Mouse (Mus musculus) lung, embryonic 15.5 days (tissue): ENCODE measurements around the gene Tfb1m. TPM values are rescaled to one million over a fixed set of nuclear protein-coding genes. Genes with fewer than 3 reads are reported as not detected.

Experiments
- ATAC-seq: fragments of 200-750 bp; cut with Nextera tagmentation; 2 replicates; pipeline ENCODE4 v1.8.0; 2017; ENCODE audit warnings: moderate number of reproducible peaks, borderline replicate concordance; ENCODE audit not compliant: low FRiP score, low TSS enrichment; ENCODE audit errors: extremely low read depth
- H3K27ac ChIP-seq: fragments of 300-500 bp; sonication (generic); 2 replicates; pipeline ENCODE4 v1.5.1; 2015; ENCODE audit warnings: moderate library complexity, mild to moderate bottlenecking, inconsistent platforms
- H3K27me3 ChIP-seq: fragments of 300-500 bp; sonication (generic); 2 replicates; pipeline ENCODE4 v1.6.1; 2015; ENCODE audit warnings: inconsistent platforms
- H3K36me3 ChIP-seq: fragments of 300-500 bp; sonication (generic); 2 replicates; pipeline ENCODE4 v1.6.1; 2015; ENCODE audit warnings: inconsistent platforms
- H3K4me1 ChIP-seq: fragments of 300-500 bp; sonication (generic); 2 replicates; pipeline ENCODE4 v1.6.1; 2015; ENCODE audit warnings: inconsistent platforms
- H3K4me2 ChIP-seq: fragments of 300-500 bp; sonication (generic); 2 replicates; pipeline ENCODE4 v1.6.1; 2015; ENCODE audit warnings: inconsistent platforms, mild to moderate bottlenecking, moderate library complexity
- H3K4me3 ChIP-seq: fragments of 300-500 bp; sonication (generic); 2 replicates; pipeline ENCODE4 v1.5.1; 2015; ENCODE audit warnings: mild to moderate bottlenecking, inconsistent platforms
- H3K9ac ChIP-seq: fragments of 300-500 bp; sonication (generic); 2 replicates; pipeline ENCODE4 v1.6.1; 2015; ENCODE audit warnings: inconsistent platforms
- H3K9me3 ChIP-seq: fragments of 300-500 bp; sonication (generic); 2 replicates; pipeline ENCODE4 v1.6.1; 2016; ENCODE audit warnings: inconsistent platforms
- WGBS: fragments of 180-500 bp; shearing (Covaris S2); methylation state at CpG from one replicate; pipeline ENCODE4 v1.1.7; 2015; 5-methylcytosine and 5-hydroxymethylcytosine counted together
- polyA plus RNA-seq: library from polyadenylated mRNA; unstranded; fragments of >200 nt; fragmentation: Nextera tagmentation; extraction: Ambion mirVana; gene quantifications from 2 replicates; pipeline ENCODE4 v1.2.1, GENCODE M21; 2015

Gene Tfb1m
- polyA plus RNA-seq, 1 experiment from 2014 or later: 13.6 TPM

DNA sequence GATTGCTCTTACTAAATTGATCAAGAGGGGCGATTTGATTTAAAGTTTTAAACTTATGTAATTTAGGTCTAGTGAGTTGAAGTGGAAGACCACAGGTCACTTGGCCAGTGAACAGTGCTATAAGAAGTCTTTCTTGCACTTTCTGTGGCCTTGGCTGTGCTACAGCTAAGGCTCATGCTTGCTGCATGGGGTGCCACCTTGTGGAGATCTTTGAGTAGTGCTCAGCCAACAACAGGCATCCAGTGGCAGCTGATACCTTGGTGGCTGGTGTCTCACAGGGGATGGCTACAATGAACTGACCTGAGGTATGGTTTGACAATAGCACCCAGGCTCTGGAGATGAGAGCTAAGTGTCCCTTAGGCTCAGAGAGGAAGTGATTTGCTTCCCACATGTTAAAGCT is 47.7 kb downstream of the Tfb1m start:
- Histone ChIP-seq H3K9me3 (no peaks in the 10 kb centered on the region), H3K36me3 (no peaks in the 10 kb centered on the region), H3K9ac (no peak overlapping the region), H3K4me1 (no peaks in the 10 kb centered on the region), H3K4me2 (no peak overlapping the region), H3K27me3 (no peaks in the 10 kb centered on the region), H3K4me3 (no peak overlapping the region), H3K27ac (no peak overlapping the region)
- 7% methylated on average over 1 of the region's 1 CpGs for WGBS
- ATAC-seq: no peak

DNA sequence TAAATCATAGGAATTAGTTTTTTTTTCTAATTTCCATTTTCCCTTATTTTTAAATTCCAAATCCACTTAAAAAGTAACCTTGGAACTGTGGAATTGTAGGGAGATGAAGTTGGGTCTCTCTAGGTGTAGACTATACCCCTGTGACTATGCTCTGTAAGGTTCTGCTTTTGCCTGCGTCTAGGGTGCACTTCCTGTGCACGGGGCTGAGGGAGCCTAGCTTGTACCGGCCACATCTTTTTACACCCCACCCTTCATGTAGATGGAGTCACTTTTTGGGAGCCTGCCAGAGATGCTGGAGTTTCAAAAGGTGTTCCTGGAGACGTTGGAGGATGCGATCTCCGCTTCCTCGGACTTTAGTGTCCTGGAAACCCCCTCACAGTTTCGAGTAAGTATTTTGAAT is 51.1 kb downstream of the Tfb1m start:
- Histone ChIP-seq H3K36me3 (no peaks in the 10 kb centered on the region), H3K9me3 (no peaks in the 10 kb centered on the region), H3K9ac (no peak overlapping the region), H3K27ac (no peak overlapping the region), H3K4me1 (no peaks in the 10 kb centered on the region), H3K4me2 (no peak overlapping the region), H3K27me3 (no peaks in the 10 kb centered on the region), H3K4me3 (no peak overlapping the region)
- ATAC-seq: no peak
- 72% methylated on average over 8 of the region's 8 CpGs for WGBS

DNA sequence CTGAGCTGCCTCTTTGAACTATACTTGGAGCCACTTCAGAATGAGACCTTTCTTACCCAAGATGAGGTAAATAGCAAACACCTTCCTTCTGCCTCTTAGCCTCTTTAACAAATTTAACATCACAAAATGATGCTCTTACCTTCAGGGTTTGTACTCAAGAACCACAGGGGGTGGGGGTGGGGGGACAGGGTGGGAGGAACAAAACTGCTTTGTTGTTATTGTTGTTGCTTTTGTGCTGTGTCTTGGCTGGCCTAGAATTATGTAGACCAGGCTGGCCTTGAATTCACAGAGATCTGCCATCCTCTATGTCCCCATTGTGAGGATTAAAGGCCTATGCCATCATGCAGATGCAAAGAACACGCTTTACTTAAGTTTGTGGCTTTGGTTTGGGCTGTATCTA is 51.9 kb downstream of the Tfb1m start:
- H3K27me3 ChIP-seq: no peaks in the 10 kb centered on the region
- no peaks in the 10 kb centered on the region for H3K4me1 ChIP-seq
- no peaks in the 10 kb centered on the region for H3K9me3 ChIP-seq
- H3K4me2 ChIP-seq: no peak overlapping the region
- no peak overlapping the region for H3K4me3 ChIP-seq
- H3K27ac ChIP-seq: no peak overlapping the region
- no peak for ATAC-seq
- WGBS: 88% methylated on average over 1 of the region's 1 CpGs
- no peaks in the 10 kb centered on the region for H3K36me3 ChIP-seq
- H3K9ac ChIP-seq: no peak overlapping the region

DNA sequence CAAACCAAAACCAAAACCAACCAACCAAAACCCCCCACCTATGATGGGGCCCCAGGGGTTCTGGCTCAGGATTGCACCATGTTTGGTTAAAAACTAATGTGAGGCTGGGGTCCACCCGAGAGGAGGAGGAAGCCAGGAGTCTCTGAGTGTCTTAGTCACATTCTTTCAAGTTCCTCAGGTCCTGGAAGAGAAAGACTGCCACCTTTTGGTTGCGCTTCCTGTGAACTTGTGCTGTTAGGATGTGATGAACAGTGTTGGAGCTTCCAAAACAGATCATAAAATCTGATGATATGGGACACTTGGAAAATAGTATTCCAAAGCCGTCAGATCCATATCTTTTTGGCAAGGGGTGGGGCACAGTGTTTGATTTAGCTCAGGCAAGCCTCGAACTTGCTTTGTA is 56.6 kb downstream of the Tfb1m start:
- ATAC-seq: no peak
- 65% methylated on average over 4 of the region's 4 CpGs for WGBS

DNA sequence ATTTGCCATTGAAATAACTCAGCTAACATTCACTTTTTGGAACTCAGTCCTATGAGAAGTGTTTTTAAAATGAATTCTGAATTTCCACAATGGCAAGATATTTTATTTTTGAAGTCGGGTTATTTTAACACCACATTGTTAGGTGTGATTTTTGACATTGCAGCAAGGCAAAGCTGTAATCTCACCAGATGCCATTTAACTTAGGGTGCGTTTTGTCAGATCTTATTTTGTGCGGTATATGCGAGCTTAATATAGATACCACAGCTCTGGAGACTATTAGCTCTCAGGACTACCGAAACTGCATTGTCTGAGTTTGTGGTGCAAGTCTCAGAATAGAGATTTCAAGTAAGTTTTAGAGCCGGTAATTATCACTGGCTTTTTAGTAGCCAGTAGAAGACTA is 57.5 kb downstream of the Tfb1m start:
- no peak for ATAC-seq
- H3K9ac ChIP-seq: no peak overlapping the region
- no peaks in the 10 kb centered on the region for H3K27me3 ChIP-seq
- no peaks in the 10 kb centered on the region for H3K36me3 ChIP-seq
- no peak overlapping the region for H3K4me3 ChIP-seq
- no peak overlapping the region for H3K4me2 ChIP-seq
- H3K9me3 ChIP-seq: no peaks in the 10 kb centered on the region
- H3K4me1 ChIP-seq: no peaks in the 10 kb centered on the region
- 89% methylated on average over 6 of the region's 6 CpGs for WGBS
- no peak overlapping the region for H3K27ac ChIP-seq

More for the DNA sequence above, 56.6 kb downstream of the Tfb1m start:
- H3K27me3 ChIP-seq: no peaks in the 10 kb centered on the region
- no peak overlapping the region for H3K4me3 ChIP-seq
- no peaks in the 10 kb centered on the region for H3K4me1 ChIP-seq
- H3K36me3 ChIP-seq: no peaks in the 10 kb centered on the region
- H3K9ac ChIP-seq: no peak overlapping the region
- no peak overlapping the region for H3K4me2 ChIP-seq
- no peak overlapping the region for H3K27ac ChIP-seq
- H3K9me3 ChIP-seq: no peaks in the 10 kb centered on the region

DNA sequence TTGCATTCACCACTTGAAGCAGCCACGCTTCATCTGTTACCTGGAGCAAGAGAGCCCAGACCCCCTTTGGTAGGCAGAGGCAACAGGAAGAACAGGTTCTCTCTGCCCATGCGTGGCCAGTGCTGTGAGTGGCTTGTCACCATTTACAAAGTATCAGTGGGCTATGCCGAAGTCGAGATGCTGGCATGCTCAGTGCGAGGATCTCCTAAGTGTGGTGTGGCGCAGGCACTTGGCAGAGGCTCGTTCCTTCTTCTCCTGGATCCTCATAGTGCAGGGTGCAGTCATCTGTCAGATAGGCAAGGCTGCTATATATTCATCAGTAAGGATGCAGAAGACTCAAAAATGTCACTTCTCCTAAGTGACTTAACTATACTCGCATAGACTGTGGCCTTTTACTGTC is 58.1 kb downstream of the Tfb1m start:
- Histone ChIP-seq H3K9ac (no peak overlapping the region), H3K4me3 (no peak overlapping the region), H3K4me2 (no peak overlapping the region), H3K27me3 (no peaks in the 10 kb centered on the region), H3K9me3 (no peaks in the 10 kb centered on the region), H3K4me1 (no peaks in the 10 kb centered on the region), H3K27ac (no peak overlapping the region), H3K36me3 (no peaks in the 10 kb centered on the region)
- ATAC-seq: no peak
- WGBS: 81% methylated on average over 8 of the region's 8 CpGs

DNA sequence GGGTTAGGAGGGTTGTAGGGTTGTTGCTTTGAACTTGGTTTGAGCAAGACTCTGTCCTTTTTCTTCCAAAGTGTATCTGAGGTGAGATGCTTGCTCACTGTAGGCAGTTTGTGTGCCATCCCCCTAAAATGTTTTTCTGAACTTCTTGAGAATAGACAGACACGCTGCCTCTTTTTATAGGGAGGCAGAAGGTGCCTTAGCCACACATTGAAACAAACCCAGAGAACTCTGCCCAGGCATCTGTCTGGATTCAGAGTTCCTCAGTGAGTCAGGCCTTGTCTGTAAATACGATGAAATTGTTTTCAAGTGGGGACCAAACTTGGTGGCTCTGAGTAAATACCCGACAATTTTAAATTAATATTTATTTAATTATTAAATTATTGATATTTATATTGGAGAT is 59.0 kb downstream of the Tfb1m start:
- Histone ChIP-seq H3K9me3 (no peaks in the 10 kb centered on the region), H3K4me3 (no peak overlapping the region), H3K4me2 (no peak overlapping the region), H3K36me3 (no peaks in the 10 kb centered on the region), H3K4me1 (no peaks in the 10 kb centered on the region), H3K9ac (no peak overlapping the region), H3K27ac (no peak overlapping the region), H3K27me3 (no peaks in the 10 kb centered on the region)
- ATAC-seq: no peak
- WGBS: 91% methylated on average over 3 of the region's 3 CpGs

DNA sequence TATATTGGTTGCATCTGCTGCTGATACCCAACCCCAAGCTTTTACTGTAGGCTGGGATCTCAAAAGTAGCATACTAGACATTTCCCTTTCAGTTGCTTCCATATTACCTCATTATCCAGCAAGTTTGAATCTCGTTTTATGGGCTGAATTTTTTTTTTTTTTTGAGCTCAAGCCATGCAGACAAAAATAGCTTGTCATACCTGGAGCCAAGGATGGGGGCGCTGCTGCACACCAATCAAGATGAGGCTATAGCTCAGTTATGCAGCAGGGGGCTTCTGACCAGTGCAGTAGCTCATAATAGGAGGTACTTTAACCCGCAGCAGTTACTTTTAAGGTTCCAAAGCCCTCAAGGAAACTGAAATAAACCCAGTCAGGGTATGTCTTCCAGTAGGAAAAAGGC is 59.5 kb downstream of the Tfb1m start:
- no peak overlapping the region for H3K4me3 ChIP-seq
- no peaks in the 10 kb centered on the region for H3K27me3 ChIP-seq
- H3K9ac ChIP-seq: no peak overlapping the region
- ATAC-seq: no peak
- no peaks in the 10 kb centered on the region for H3K4me1 ChIP-seq
- 23% methylated on average over 3 of the region's 3 CpGs for WGBS
- H3K4me2 ChIP-seq: no peak overlapping the region
- H3K27ac ChIP-seq: no peak overlapping the region
- H3K9me3 ChIP-seq: no peaks in the 10 kb centered on the region
- no peaks in the 10 kb centered on the region for H3K36me3 ChIP-seq

DNA sequence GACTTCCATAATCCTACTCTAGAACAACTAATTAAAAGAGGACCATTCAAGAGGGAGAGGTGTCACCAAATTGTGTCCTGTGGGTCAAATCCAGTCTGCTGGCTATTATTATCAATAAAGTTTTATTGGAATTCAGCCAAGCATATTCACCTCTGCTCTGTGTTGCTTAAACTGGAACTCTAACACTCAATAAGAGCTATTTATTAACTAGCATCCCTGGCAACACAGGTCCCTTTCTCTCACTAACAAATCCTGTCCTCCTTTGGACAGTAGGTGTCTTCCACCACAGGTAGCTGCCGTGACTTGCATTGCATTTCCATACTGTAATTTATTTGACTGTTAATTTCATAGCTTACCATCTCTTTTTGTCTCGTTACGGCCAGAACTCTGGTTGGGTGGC is 61.5 kb downstream of the Tfb1m start:
- no peaks in the 10 kb centered on the region for H3K27me3 ChIP-seq
- no peak overlapping the region for H3K4me3 ChIP-seq
- no peaks in the 10 kb centered on the region for H3K9me3 ChIP-seq
- no peak overlapping the region for H3K9ac ChIP-seq
- ATAC-seq: no peak
- 88% methylated on average over 3 of the region's 3 CpGs for WGBS
- no peaks in the 10 kb centered on the region for H3K4me1 ChIP-seq
- no peak overlapping the region for H3K4me2 ChIP-seq
- no peak overlapping the region for H3K27ac ChIP-seq
- H3K36me3 ChIP-seq: no peaks in the 10 kb centered on the region

DNA sequence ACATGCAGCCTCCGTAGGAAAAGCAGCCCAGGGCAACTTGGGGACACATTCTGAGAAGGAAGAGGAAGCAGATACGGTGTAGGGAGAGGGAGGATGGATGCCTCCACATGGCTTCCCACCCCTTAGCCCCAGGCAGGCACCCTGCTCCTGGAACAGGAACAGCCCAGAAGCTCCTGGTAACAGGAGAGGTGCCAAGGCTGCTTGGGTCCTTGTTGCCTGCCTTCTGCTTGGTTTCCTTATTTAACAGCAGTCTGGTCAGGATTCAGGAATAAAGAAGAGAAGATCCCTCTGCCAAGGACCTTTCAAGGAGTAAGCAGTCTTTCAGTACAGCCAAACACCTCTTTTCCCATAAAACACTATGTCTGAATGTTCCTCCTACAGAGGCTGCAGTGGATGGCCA is 62.0 kb downstream of the Tfb1m start:
- Histone ChIP-seq H3K27ac (no peak overlapping the region), H3K27me3 (no peaks in the 10 kb centered on the region), H3K9me3 (no peaks in the 10 kb centered on the region), H3K4me2 (no peak overlapping the region), H3K4me3 (no peak overlapping the region), H3K36me3 (no peaks in the 10 kb centered on the region), H3K9ac (no peak overlapping the region), H3K4me1 (no peaks in the 10 kb centered on the region)
- ATAC-seq: no peak
- WGBS: 56% methylated on average over 2 of the region's 2 CpGs

DNA sequence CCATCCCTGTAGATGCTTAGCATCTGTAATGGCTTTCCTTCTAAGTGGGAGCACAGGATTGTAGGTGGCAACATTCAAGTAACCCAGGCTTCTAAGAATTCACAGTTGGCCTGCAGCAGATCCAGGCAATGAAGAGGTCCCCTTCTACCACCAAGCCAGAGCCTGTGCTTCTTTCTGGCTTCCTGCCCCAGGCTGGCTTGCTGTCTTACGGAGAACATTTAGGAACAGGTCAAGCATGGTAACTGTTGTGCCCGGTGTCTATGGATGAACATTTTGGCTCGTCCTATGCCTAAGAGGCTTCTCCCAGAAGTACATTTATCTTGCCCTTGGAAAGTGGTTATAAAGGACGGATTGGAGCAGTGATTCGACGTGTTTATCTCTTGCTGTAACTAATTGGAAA is 65.9 kb downstream of the Tfb1m start:
- Histone ChIP-seq H3K27ac (no peak overlapping the region), H3K9ac (no peak overlapping the region), H3K36me3 (no peaks in the 10 kb centered on the region), H3K27me3 (no peaks in the 10 kb centered on the region), H3K4me1 (no peaks in the 10 kb centered on the region), H3K9me3 (no peaks in the 10 kb centered on the region), H3K4me2 (no peak overlapping the region), H3K4me3 (no peak overlapping the region)
- WGBS: 59% methylated on average over 6 of the region's 6 CpGs
- ATAC-seq: no peak

DNA sequence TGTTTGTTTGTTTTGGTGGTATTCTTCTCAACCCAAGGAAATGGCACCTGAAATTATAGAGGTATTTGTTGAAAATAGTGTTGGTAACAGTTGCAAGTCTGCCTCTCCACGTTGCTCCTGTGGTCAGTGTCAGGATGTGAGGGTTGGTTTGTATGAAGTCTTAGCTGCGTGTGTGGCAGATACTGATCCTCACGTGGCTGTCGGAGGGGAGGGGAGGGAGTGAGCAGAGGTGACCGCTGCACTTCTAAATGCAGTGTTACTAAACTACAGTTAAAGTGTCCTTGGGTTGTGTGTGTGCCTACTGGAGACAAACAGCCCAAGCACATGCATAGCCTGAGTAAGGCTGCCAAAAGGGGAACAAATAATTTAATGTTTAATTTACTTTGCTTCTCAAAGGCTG is 66.5 kb downstream of the Tfb1m start:
- H3K4me3 ChIP-seq: no peak overlapping the region
- no peaks in the 10 kb centered on the region for H3K4me1 ChIP-seq
- no peak overlapping the region for H3K9ac ChIP-seq
- H3K36me3 ChIP-seq: no peaks in the 10 kb centered on the region
- H3K9me3 ChIP-seq: no peaks in the 10 kb centered on the region
- H3K4me2 ChIP-seq: no peak overlapping the region
- 49% methylated on average over 5 of the region's 5 CpGs for WGBS
- no peak for ATAC-seq
- no peaks in the 10 kb centered on the region for H3K27me3 ChIP-seq
- H3K27ac ChIP-seq: no peak overlapping the region

DNA sequence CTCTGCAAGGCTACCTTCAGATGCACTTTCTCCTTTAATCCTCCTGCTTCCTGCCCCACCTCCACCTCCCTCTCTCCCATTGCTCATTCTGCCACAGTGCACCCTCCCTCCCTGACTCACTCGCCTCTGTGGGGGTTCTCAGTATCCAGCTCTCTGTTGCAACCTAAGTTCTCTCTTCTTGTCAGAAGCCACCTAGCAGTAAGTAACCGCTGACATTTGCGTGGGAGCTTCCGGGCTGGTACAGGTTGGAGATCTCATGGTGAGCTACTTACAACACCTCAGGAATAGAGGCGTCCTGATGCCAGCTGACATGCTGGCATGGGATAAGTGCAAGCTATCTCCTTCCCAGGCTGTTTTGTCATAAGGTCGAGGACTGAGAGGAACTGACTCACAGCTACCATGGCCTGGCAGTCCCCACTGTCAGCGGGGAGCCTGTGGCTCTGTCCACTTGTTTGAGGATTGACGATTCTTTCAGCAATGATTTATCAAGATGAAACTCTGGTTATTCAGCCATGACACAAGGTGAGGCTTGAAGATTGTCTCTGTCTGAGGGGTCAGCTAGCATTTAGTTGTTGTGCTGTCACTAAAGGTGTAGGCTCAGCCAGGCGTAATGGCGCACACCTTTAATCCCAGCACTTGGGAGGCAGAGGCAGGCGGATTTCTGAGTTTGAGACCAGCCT is 67.2 kb downstream of the Tfb1m start:
- Histone ChIP-seq H3K9me3 (no peaks in the 10 kb centered on the region), H3K4me3 (no peak overlapping the region), H3K36me3 (no peaks in the 10 kb centered on the region), H3K9ac (no peak overlapping the region), H3K27ac (no peak overlapping the region), H3K4me2 (no peak overlapping the region), H3K4me1 (no peaks in the 10 kb centered on the region), H3K27me3 (no peaks in the 10 kb centered on the region)
- 80% methylated on average over 11 of the region's 11 CpGs for WGBS
- no peak for ATAC-seq
